Mouse (Mus musculus): ENCODE measurements around the gene Kcnc2. TPM values are rescaled to one million over a fixed set of nuclear protein-coding genes. Genes with fewer than 3 reads are reported as not detected.

Kcnc2 gene
- total RNA-seq, 2 experiments from 2014 or later = 90.6 to 91.3 TPM

- H3K27ac ChIP-seq = no peak overlapping the region
Measured at GRCm38 (mm10) chr10:112277996-112278395, 7.1 kb downstream of the Kcnc2 start.

GRCm38 (mm10) chr10:112315136-112315535 lies 44.2 kb downstream of the Kcnc2 start:
- no peak for DNase-seq (ENCODE audit: extremely low spot score in 1 of 2, low spot score in 2 of 2)
- TF ChIP-seq CTCF (IDR thresholded peaks at IDR 0.05) = no peak
- no peak overlapping the region for H3K27ac ChIP-seq
- H3K4me3 ChIP-seq = peak overlapping the region; percentile 16; the same call in 1 of the 2 replicates
- intact Hi-C loops (cut with DNase I) = no loop called here

More at GRCm38 (mm10) chr10:112277996-112278395, 7.1 kb downstream of the Kcnc2 start:
- no peak overlapping the region for H3K4me3 ChIP-seq
- no peak for TF ChIP-seq CTCF (IDR thresholded peaks at IDR 0.05)
- intact Hi-C loops (cut with DNase I) = no loop called here
- DNase-seq (ENCODE audit: extremely low spot score in 1 of 2, low spot score in 2 of 2) = no peak

DNA sequence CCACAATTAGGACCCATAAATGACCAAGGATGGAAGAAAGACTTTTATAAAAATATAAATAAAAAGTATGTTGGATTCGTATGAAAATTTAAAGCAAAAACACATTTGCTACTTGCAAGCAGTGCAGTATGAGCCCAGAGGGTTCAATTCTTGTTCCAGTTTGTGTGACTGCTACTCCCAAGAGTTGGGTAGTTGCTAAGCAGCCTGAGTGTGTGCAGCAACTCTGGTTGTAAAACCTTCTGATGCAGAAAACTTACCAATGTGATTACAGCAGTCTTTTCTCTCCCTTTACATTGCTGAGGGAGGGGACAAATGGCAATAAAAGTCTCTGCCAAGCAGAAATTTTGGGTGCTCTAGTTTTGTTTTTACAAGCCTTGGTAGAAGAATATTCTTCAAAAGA lies 46.9 kb downstream of the Kcnc2 start:
- intact Hi-C loops (cut with DNase I) = no loop called here
- no peak for TF ChIP-seq CTCF (IDR thresholded peaks at IDR 0.05)
- Histone ChIP-seq H3K27ac (no peak overlapping the region), H3K4me3 (no peak overlapping the region)
- DNase-seq (ENCODE audit: extremely low spot score in 1 of 2, low spot score in 2 of 2) = no peak

- no peak for TF ChIP-seq CTCF (IDR thresholded peaks at IDR 0.05)
- no peak overlapping the region for H3K4me3 ChIP-seq
- DNase-seq (ENCODE audit: extremely low spot score in 1 of 2, low spot score in 2 of 2) = no peak
- H3K27ac ChIP-seq = no peak overlapping the region
- intact Hi-C loops (cut with DNase I) = no loop called here
Measured at GRCm38 (mm10) chr10:112357669-112358362, 86.9 kb downstream of the Kcnc2 start.

GRCm38 (mm10) chr10:112358363-112358704 lies 87.4 kb downstream of the Kcnc2 start:
- Histone ChIP-seq H3K4me3 (no peak overlapping the region), H3K27ac (no peak overlapping the region)
- TF ChIP-seq CTCF (IDR thresholded peaks at IDR 0.05) = no peak
- no peak for DNase-seq (ENCODE audit: extremely low spot score in 1 of 2, low spot score in 2 of 2)
- intact Hi-C loops (cut with DNase I) = no loop called here

DNA sequence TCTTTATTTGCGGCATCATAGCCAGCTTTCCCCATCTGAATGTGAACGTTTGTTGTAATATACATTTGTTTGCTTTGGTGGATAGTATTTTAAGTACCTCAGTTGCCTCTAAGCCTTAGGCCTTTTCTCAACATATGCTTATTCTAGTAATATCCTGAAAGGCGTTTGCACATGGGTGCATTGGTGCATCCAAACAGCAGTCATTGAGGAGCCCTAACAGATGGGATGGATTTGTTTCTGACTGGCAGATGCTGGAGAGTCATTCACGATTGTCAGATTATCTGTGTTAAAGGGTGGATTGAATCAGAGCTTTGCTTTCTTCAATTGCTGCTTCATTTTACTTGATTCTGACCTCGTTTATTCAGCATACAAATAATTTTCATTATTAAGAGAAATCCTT lies 89.8 kb downstream of the Kcnc2 start:
- no peak for DNase-seq (ENCODE audit: extremely low spot score in 1 of 2, low spot score in 2 of 2)
- TF ChIP-seq CTCF (IDR thresholded peaks at IDR 0.05) = no peak
- intact Hi-C loops (cut with DNase I) = no loop called here
- Histone ChIP-seq H3K27ac (no peak overlapping the region), H3K4me3 (no peak overlapping the region)

GRCm38 (mm10) chr10:112368369-112368768 lies 97.4 kb downstream of the Kcnc2 start:
- intact Hi-C loops (cut with DNase I) = no loop called here
- DNase-seq (ENCODE audit: extremely low spot score in 1 of 2, low spot score in 2 of 2) = no peak
- no peak for TF ChIP-seq CTCF (IDR thresholded peaks at IDR 0.05)
- Histone ChIP-seq H3K4me3 (no peak overlapping the region), H3K27ac (no peak overlapping the region)

GRCm38 (mm10) chr10:112377163-112377562 lies 106.2 kb downstream of the Kcnc2 start:
- H3K4me3 ChIP-seq = no peak overlapping the region
- H3K27ac ChIP-seq = no peak overlapping the region
- intact Hi-C loops (cut with DNase I) = no loop called here
- no peak for TF ChIP-seq CTCF (IDR thresholded peaks at IDR 0.05)
- no peak for DNase-seq (ENCODE audit: extremely low spot score in 1 of 2, low spot score in 2 of 2)

DNA sequence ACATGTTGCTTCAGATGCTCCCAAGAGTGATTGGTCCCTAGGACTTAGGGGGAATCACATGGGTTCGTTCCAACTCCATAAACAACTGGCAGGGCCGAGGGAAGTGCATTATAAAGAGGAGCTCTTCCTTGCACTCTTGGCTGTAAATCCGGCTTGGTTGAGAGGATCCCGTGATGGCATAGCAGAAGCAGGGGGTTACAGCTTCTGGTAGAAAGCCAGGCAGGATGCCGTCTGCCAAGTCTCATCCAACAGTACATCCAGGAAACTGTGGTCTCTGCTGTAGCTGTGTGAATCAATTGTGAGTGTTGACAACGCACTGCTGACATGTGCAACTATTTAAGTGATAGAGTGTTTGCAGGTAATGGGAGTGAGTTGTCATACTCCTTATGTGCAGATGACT lies 107.5 kb downstream of the Kcnc2 start:
- no peak for TF ChIP-seq CTCF (IDR thresholded peaks at IDR 0.05)
- intact Hi-C loops (cut with DNase I) = no loop called here
- no peak for DNase-seq (ENCODE audit: extremely low spot score in 1 of 2, low spot score in 2 of 2)
- H3K27ac ChIP-seq = no peak overlapping the region
- H3K4me3 ChIP-seq = no peak overlapping the region

DNA sequence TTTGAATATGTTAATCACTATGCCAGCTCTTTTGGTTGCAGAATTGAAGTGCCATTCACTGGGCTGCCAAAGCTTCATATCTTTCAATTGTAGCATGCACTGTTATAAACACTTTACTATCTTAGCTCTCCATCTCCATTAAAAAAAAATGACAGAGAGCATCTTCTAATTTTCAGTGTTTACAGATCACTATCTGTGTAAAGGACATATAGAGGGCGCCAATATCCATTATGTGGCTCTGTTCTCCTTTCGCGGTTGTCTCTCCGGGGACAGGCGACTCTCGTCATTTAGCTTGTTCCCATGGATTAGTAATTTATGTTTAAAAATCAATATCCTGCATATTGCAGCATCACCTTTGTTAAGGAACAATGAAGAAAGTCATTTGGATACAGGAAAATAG lies 109.7 kb downstream of the Kcnc2 start:
- no peak for DNase-seq (ENCODE audit: extremely low spot score in 1 of 2, low spot score in 2 of 2)
- TF ChIP-seq CTCF (IDR thresholded peaks at IDR 0.05) = no peak

DNA sequence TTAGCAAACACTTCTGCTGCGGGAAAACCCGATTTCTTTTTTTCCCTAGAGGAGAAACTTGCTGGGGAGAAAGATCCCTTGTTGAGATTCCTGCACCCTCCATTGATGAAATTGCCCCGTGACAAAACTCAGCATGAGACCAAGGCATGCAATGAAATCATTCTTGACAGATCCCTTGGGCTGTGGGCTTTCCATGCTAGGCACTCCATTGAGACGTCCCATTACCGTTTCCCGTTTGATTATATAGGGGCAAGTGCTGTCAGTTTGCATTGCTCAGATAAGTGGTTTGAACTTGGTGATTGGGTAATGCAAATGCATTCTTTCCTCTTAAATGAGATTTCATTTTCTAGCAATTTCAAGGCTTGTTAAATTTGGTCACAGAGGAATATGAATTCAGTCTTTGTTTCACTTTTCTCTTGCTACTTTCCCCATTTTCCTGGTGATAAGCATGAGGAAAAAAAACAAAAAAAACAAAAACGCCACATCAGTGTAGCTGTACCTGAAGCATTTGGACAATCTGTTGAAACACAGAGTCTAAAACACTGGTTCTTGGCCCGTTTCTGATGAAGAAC lies 123.6 kb downstream of the Kcnc2 start:
- intact Hi-C loops (cut with DNase I) = no loop called here
- H3K4me3 ChIP-seq = no peak overlapping the region
- H3K27ac ChIP-seq = no peak overlapping the region
- no peak for DNase-seq (ENCODE audit: extremely low spot score in 1 of 2, low spot score in 2 of 2)
- TF ChIP-seq CTCF (IDR thresholded peaks at IDR 0.05) = no peak

More for the DNA sequence above, 109.7 kb downstream of the Kcnc2 start:
- intact Hi-C loops (cut with DNase I) = no loop called here
- Histone ChIP-seq H3K4me3 (no peak overlapping the region), H3K27ac (no peak overlapping the region)

DNA sequence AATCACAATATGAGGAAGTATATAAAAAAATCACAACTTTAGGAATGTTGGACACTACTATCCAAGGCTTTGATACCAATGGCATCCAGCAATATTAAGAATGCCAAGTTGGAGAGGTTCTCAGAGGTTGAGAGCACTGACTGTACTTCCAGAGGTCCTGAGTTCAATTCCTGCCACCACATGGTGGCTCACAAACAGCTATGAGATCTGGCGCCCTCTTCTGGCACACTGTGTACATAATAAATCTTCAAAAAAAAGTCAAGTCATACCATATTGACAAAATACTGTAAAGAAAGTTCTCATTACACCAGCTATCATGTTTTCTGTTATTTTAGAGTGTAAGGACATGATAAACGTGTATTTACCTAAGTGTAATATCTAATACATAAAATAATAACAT lies 126.3 kb downstream of the Kcnc2 start:
- intact Hi-C loops (cut with DNase I) = no loop called here
- TF ChIP-seq CTCF (IDR thresholded peaks at IDR 0.05) = peak; percentile 31
- Histone ChIP-seq H3K27ac (no peak overlapping the region), H3K4me3 (no peak overlapping the region)
- no peak for DNase-seq (ENCODE audit: extremely low spot score in 1 of 2, low spot score in 2 of 2)

Measured in left cerebral cortex, adult 2 months (tissue).